In the genomic region with DNA sequence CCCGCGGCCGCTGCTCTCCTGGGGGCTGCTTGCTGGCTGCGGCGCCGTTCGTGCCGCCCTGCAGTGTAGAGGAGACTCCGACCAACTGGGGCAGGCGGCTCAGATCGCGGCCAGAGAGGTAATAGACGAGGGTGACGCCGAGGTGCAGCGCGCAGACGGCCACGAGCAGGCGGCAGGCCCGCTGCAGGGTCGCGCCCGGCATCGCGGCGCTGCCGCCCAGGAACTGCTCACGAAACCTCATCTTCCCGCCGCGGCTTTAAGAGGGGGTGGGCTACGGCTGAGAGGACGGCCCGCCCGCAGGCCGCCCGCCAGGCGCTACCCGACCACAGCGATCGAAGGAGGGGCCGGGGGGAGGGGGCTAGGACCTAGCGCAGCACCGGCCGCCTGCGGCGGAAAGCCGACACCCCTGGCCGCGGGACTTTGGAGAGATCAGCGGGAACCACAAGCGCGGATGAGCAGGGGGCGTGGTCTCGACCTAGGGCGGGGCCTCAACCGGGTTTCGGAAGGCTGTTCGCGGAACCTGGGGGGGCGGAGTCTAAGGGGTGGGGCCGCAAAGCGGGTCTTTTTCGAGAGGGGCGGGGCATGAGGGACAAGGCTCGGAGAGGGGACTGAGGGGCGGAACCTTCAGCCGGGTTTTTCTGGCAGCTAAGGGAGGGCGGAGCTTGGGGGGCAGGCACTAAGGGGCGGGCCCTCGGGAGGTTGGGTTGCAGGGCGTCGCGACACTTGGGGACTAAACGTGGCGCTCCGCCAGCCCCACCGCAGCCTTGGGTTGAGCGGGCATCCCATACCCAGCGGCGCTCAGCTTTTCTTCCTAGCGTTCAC, we compare ENCODE assay signal across 8 mouse cellular contexts. TPM values are rescaled to one million over a fixed set of nuclear protein-coding genes. Genes with fewer than 3 reads are reported as not detected.
A peak's percentile ranks its signal among the peaks of the same experiment; 100 is the strongest.
DNase-seq lines count a peak whose midpoint lies in the region; ATAC-seq lines count a peak whose summit lies in the region.

A gene (minus strand): TSS at position 441 of the 822 bp plus-strand sequence.

- under 1% methylated on average over 74 of the region's 83 CpGs for WGBS in heart, embryonic 13.5 days
- WGBS in liver, embryonic 12.5 days (ENCODE audit: insufficient replicate concordance) = under 1% methylated on average over 75 of the region's 83 CpGs
- WGBS in stomach, embryonic 15.5 days = under 1% methylated on average over 78 of the region's 83 CpGs

- peak within 1 kb of the TSS; percentile 97 for H3K4me3 ChIP-seq in heart, embryonic 13.5 days
- H3K4me3 ChIP-seq in liver, embryonic 12.5 days = peak within 1 kb of the TSS; percentile 79
- peak within 1 kb of the TSS; percentile 86 for H3K4me3 ChIP-seq in stomach, embryonic 15.5 days (replicated peaks)

- H3K27ac ChIP-seq in heart, embryonic 13.5 days (replicated peaks) = peak within 1 kb of the TSS; percentile 98
- H3K27ac ChIP-seq in liver, embryonic 12.5 days = peak within 1 kb of the TSS; percentile 98
- H3K27ac ChIP-seq in stomach, embryonic 15.5 days = peak within 1 kb of the TSS; percentile 96

- peak; percentile 76 for ATAC-seq in erythroid progenitor cell, adult 5-6 weeks (replicated peaks; ENCODE audit: low FRiP score, poor library complexity, severe bottlenecking)
- peak; percentile 92 for ATAC-seq in heart, embryonic 13.5 days (ENCODE audit: extremely low read depth, insufficient number of reproducible peaks, low FRiP score, low TSS enrichment)
- peak; percentile 79 for ATAC-seq in liver, embryonic 12.5 days
- ATAC-seq in stomach, embryonic 15.5 days (ENCODE audit: insufficient read depth, low FRiP score, low read depth) = peak; percentile 92

- H3K27me3 ChIP-seq in heart, embryonic 13.5 days (replicated peaks) = no peaks in the 10 kb centered on the region
- no peaks in the 10 kb centered on the region for H3K27me3 ChIP-seq in liver, embryonic 12.5 days (replicated peaks)
- no peaks in the 10 kb centered on the region for H3K27me3 ChIP-seq in stomach, embryonic 15.5 days (replicated peaks)

- peak within 1 kb of the TSS; percentile 100 for H3K9ac ChIP-seq in heart, embryonic 13.5 days
- peak within 1 kb of the TSS; percentile 93 for H3K9ac ChIP-seq in liver, embryonic 12.5 days
- peak within 1 kb of the TSS; percentile 88 for H3K9ac ChIP-seq in stomach, embryonic 15.5 days

- H3K9me3 ChIP-seq in heart, embryonic 13.5 days = no peaks in the 10 kb centered on the region
- no peaks in the 10 kb centered on the region for H3K9me3 ChIP-seq in liver, embryonic 12.5 days (replicated peaks)
- H3K9me3 ChIP-seq in stomach, embryonic 15.5 days = no peaks in the 10 kb centered on the region

- peak within 1 kb of the TSS; percentile 91 for H3K4me2 ChIP-seq in heart, embryonic 13.5 days
- H3K4me2 ChIP-seq in liver, embryonic 12.5 days = peak within 1 kb of the TSS; percentile 92
- peak within 1 kb of the TSS; percentile 87 for H3K4me2 ChIP-seq in stomach, embryonic 15.5 days

- no peaks in the 10 kb centered on the region for H3K36me3 ChIP-seq in heart, embryonic 13.5 days
- H3K36me3 ChIP-seq in liver, embryonic 12.5 days = peaks cover 5% of the 10 kb centered on the region; the same call in 1 of the 2 replicates
- H3K36me3 ChIP-seq in stomach, embryonic 15.5 days = no peaks in the 10 kb centered on the region

- DNase-seq in CD4-positive helper T cell, adult 2 months (ENCODE audit: low read depth, low spot score) = peak; percentile 99
- DNase-seq in brain, embryonic 18.5 days (ENCODE audit: low read depth, low spot score) = peak; percentile 94
- peak; percentile 100 for DNase-seq in kidney, postnatal 10 days
- peak; percentile 99 for DNase-seq in natural killer cell, adult 2 months (ENCODE audit: low spot score in 2 of 2)

- peaks cover 41% of the 10 kb centered on the region for H3K4me1 ChIP-seq in heart, embryonic 13.5 days
- H3K4me1 ChIP-seq in liver, embryonic 12.5 days = peaks cover 68% of the 10 kb centered on the region
- H3K4me1 ChIP-seq in stomach, embryonic 15.5 days = peaks cover 29% of the 10 kb centered on the region

RNA-seq across cellular contexts. Expression of the gene that starts here (rescaled TPM):
- 49.4 and 49.9 TPM in 2 replicates for total RNA-seq in erythroid progenitor cell, adult 5-6 weeks (2015; ENCODE audit: low replicate concordance)
- 43.9 and 46.2 TPM in 2 replicates for total RNA-seq in erythroid progenitor cell, adult 5-6 weeks (2017; ENCODE audit: low replicate concordance)
- polyA plus RNA-seq in heart, embryonic 13.5 days (2015; fragmentation: Nextera tagmentation; extraction: Ambion mirVana) = 46.2 and 48.1 TPM in 2 replicates
- 39.6 and 40.0 TPM in 2 replicates for polyA plus RNA-seq in liver, embryonic 12.5 days (2016; fragmentation: Nextera tagmentation; extraction: Ambion mirVana)
- 47.2 and 47.8 TPM in 2 replicates for polyA plus RNA-seq in stomach, embryonic 15.5 days (2015; fragmentation: Nextera tagmentation; extraction: Ambion mirVana)

Comparison
In these comparisons a context has a peak if more than half of its experiments do, and no peak if none do; other contexts are left out.
1. Peak in every context shown above with its lines: DNase-seq, ATAC-seq, H3K4me3 ChIP-seq and H3K27ac ChIP-seq.